Mouse (Mus musculus): ENCODE data around the gene Tspan6. TPM values are rescaled to one million over a fixed set of nuclear protein-coding genes. Genes with fewer than 3 reads are reported as not detected.

Gene Tspan6
- polyA plus RNA-seq, 1 experiment from 2014 or later = 157 TPM

DNA sequence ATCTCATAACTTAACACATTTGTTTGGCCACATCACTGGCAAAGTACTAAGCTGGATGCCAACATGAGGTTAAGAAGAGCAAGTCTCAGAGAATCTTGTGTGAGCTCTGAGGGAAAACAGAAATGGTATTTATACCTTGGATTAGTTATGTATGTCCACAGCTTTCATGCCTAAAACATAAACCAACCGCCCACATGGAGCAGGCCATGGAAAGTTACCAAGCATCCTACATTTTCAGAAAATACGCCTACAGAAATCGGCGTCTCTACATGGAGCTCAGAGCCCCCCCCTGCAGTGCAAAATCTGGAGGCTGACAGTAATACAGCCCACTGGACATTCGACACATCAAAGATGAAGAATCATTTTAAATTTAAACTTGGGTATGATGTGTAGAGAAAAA is 10.1 kb downstream of the Tspan6 start:
- Histone ChIP-seq H3K27ac (ENCODE audit: poor library complexity, severe bottlenecking) (no peak overlapping the region), H3K27me3 (replicated peaks) (no peaks in the 10 kb centered on the region), H3K9ac (no peak overlapping the region), H3K4me1 (replicated peaks) (no peaks in the 10 kb centered on the region), H3K4me2 (no peak overlapping the region), H3K4me3 (no peak overlapping the region), H3K36me3 (peaks cover 12% of the 10 kb centered on the region), H3K9me3 (replicated peaks) (no peaks in the 10 kb centered on the region)
- no peak for ATAC-seq (ENCODE audit: insufficient number of reproducible peaks, low FRiP score)
- WGBS = 86% methylated on average over 5 of the region's 5 CpGs

DNA sequence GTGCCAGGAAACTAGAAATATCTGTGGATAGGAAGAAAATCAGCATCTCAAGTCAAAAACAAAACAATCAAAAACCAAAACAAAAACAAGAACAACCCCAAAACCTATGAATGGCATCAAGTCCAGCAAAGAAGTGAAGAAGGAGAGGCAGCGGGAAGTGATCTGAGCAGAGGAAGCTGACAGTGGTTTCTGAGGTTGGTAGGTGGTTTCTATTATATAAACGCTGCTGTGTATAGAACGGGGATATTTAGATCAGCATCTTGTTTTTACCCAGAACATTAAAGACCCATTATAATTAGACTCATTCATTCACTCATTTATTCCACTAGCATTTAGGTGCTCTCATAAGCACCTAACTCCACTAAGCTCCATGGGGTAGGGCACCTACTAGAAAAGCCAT is 10.9 kb downstream of the Tspan6 start:
- no peak for ATAC-seq (ENCODE audit: insufficient number of reproducible peaks, low FRiP score)
- Histone ChIP-seq H3K27ac (ENCODE audit: poor library complexity, severe bottlenecking) (no peak overlapping the region), H3K4me2 (no peak overlapping the region), H3K4me1 (replicated peaks) (no peaks in the 10 kb centered on the region), H3K36me3 (peaks cover 12% of the 10 kb centered on the region), H3K27me3 (replicated peaks) (no peaks in the 10 kb centered on the region), H3K9me3 (replicated peaks) (no peaks in the 10 kb centered on the region), H3K9ac (no peak overlapping the region), H3K4me3 (no peak overlapping the region)
- 87% methylated on average over 3 of the region's 3 CpGs for WGBS

DNA sequence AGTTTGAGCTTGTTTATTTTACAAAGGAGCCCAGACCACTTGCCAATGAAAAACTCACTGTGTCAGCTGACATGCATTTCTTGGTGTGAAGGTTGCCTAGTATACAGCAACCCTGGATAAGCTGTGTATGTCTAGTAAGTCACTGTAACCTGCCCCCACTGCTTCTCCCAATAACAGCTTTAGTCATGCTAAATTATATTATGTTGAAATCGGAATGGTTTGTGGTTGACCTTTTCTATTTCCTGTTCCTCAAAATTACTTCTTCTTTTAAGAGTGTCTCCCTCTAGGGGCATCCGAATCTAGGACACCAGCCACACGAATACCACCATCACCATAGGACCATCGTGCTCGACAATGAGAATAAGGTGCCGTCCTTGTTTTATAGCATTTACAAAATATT is 28.5 kb downstream of the Tspan6 start:
- no peaks in the 10 kb centered on the region for H3K27me3 ChIP-seq (replicated peaks)
- no peak overlapping the region for H3K4me2 ChIP-seq
- H3K27ac ChIP-seq (ENCODE audit: poor library complexity, severe bottlenecking) = no peak overlapping the region
- H3K36me3 ChIP-seq = no peaks in the 10 kb centered on the region
- no peaks in the 10 kb centered on the region for H3K9me3 ChIP-seq (replicated peaks)
- WGBS = 76% methylated on average over 6 of the region's 6 CpGs
- no peaks in the 10 kb centered on the region for H3K4me1 ChIP-seq (replicated peaks)
- ATAC-seq (ENCODE audit: insufficient number of reproducible peaks, low FRiP score) = no peak
- H3K9ac ChIP-seq = no peak overlapping the region
- no peak overlapping the region for H3K4me3 ChIP-seq

GRCm38 (mm10) chrX:133853637-133854036 is 44.6 kb downstream of the Tspan6 start:
- Histone ChIP-seq H3K4me3 (no peak overlapping the region), H3K4me2 (no peak overlapping the region), H3K27ac (ENCODE audit: poor library complexity, severe bottlenecking) (no peak overlapping the region), H3K36me3 (no peaks in the 10 kb centered on the region), H3K4me1 (replicated peaks) (no peaks in the 10 kb centered on the region), H3K27me3 (replicated peaks) (no peaks in the 10 kb centered on the region), H3K9me3 (replicated peaks) (no peaks in the 10 kb centered on the region), H3K9ac (no peak overlapping the region)
- no peak for ATAC-seq (ENCODE audit: insufficient number of reproducible peaks, low FRiP score)
- 71% methylated on average over 4 of the region's 4 CpGs for WGBS

GRCm38 (mm10) chrX:133850680-133851079 is 47.5 kb downstream of the Tspan6 start, which contains the start of gene Tnmd:
Gene Tnmd, plus strand, starts transcription at chrX:133850980.
- no peaks in the 10 kb centered on the region for H3K36me3 ChIP-seq
- H3K9me3 ChIP-seq (replicated peaks) = no peaks in the 10 kb centered on the region
- ATAC-seq (ENCODE audit: insufficient number of reproducible peaks, low FRiP score) = no peak
- no peaks in the 10 kb centered on the region for H3K27me3 ChIP-seq (replicated peaks)
- no peak within 1 kb of the TSS for H3K9ac ChIP-seq
- WGBS = 75% methylated on average over 5 of the region's 5 CpGs
- no peak within 1 kb of the TSS for H3K27ac ChIP-seq (ENCODE audit: poor library complexity, severe bottlenecking)
- no peaks in the 10 kb centered on the region for H3K4me1 ChIP-seq (replicated peaks)
- H3K4me2 ChIP-seq = no peak within 1 kb of the TSS
- H3K4me3 ChIP-seq = no peak within 1 kb of the TSS

Other genes starting within 250 kb of the Tspan6 start
- 0.17 and 0.20 TPM in 2 replicates for gene Pcdh19, start 209.4 kb downstream of the Tspan6 start, polyA plus RNA-seq (2016; fragmentation: Nextera tagmentation; extraction: Ambion mirVana)
- 0.13 and 0.23 TPM in 2 replicates for gene Tnmd, start 47.4 kb downstream of the Tspan6 start, polyA plus RNA-seq (2016; fragmentation: Nextera tagmentation; extraction: Ambion mirVana)
- 3.3 and 4.1 TPM in 2 replicates for gene Srpx2, start 10.0 kb upstream of the Tspan6 start, polyA plus RNA-seq (2016; fragmentation: Nextera tagmentation; extraction: Ambion mirVana)
- 3.6 and 4.0 TPM in 2 replicates for gene Sytl4, start 83.4 kb upstream of the Tspan6 start, polyA plus RNA-seq (2016; fragmentation: Nextera tagmentation; extraction: Ambion mirVana)
- 39.7 and 40.2 TPM in 2 replicates for gene Cstf2, start 160.8 kb upstream of the Tspan6 start, polyA plus RNA-seq (2016; fragmentation: Nextera tagmentation; extraction: Ambion mirVana)